Mouse (Mus musculus) intestine, embryonic 16.5 days (tissue): ENCODE results near the gene 4930404H24Rik. TPM values are rescaled to one million over a fixed set of nuclear protein-coding genes. Genes with fewer than 3 reads are reported as not detected.
A peak's percentile ranks its signal among the peaks of the same experiment; 100 is the strongest.

ENCODE experiments used
- ATAC-seq: fragments of 200-750 bp; cut with Nextera tagmentation; 2 replicates; pipeline ENCODE4 v1.8.0; 2017; ENCODE audit warnings: moderate TSS enrichment, moderate library complexity
- H3K27ac ChIP-seq: fragments of 300-500 bp; sonication (generic); 2 replicates; pipeline ENCODE4 v1.5.1; 2014; ENCODE audit warnings: mild to moderate bottlenecking, low read length
- H3K27me3 ChIP-seq: fragments of 300-500 bp; sonication (generic); replicated peaks from 2 replicates; pipeline ENCODE4 v1.6.1; 2014; ENCODE audit warnings: low read length, control low read depth, mixed read lengths; ENCODE audit not compliant: control insufficient read depth, insufficient read depth
- H3K36me3 ChIP-seq: fragments of 300-500 bp; sonication (generic); 2 replicates; pipeline ENCODE4 v1.6.1; 2014; ENCODE audit warnings: low read length, control low read depth; ENCODE audit not compliant: control insufficient read depth, insufficient read depth
- H3K4me1 ChIP-seq: fragments of 300-500 bp; sonication (generic); 2 replicates; pipeline ENCODE4 v1.6.1; 2014; ENCODE audit warnings: low read length, control low read depth, mixed read lengths; ENCODE audit not compliant: control insufficient read depth, insufficient read depth
- H3K4me2 ChIP-seq: fragments of 300-500 bp; sonication (generic); 2 replicates; pipeline ENCODE4 v1.6.1; 2014; ENCODE audit warnings: low read depth, low read length, control low read depth
- H3K4me3 ChIP-seq: fragments of 300-500 bp; sonication (generic); 2 replicates; pipeline ENCODE4 v1.5.1; 2014; ENCODE audit warnings: mild to moderate bottlenecking, low read length
- H3K9ac ChIP-seq: fragments of 300-500 bp; sonication (generic); 2 replicates; pipeline ENCODE4 v1.6.1; 2014; ENCODE audit warnings: low read depth, low read length
- H3K9me3 ChIP-seq: fragments of 300-500 bp; sonication (generic); 2 replicates; pipeline ENCODE4 v1.6.1; 2016; ENCODE audit warnings: low read length, control low read depth; ENCODE audit not compliant: control insufficient read depth
- WGBS: fragments of 180-500 bp; shearing (Covaris S2); extraction: QIAGEN DNeasy Blood & Tissue Kit; methylation state at CpG from one replicate; pipeline ENCODE4 v1.1.7; 2014; 5-methylcytosine and 5-hydroxymethylcytosine counted together
- polyA plus RNA-seq: library from polyadenylated mRNA; unstranded; fragments of >200 nt; fragmentation: Nextera tagmentation; extraction: Ambion mirVana; gene quantifications from 2 replicates; pipeline ENCODE4 v1.2.1, GENCODE M21; 2015

4930404H24Rik gene
- polyA plus RNA-seq, 1 experiment from 2014 or later = not detected

GRCm38 (mm10) chr2:153453961-153454759 lies 38.4 kb upstream of the 4930404H24Rik start:
- Histone ChIP-seq H3K4me1 (peaks cover 27% of the 10 kb centered on the region), H3K27ac (peak overlapping the region; percentile 61), H3K4me2 (no peak overlapping the region), H3K4me3 (no peak overlapping the region), H3K27me3 (no peaks in the 10 kb centered on the region), H3K9ac (no peak overlapping the region), H3K9me3 (no peaks in the 10 kb centered on the region), H3K36me3 (no peaks in the 10 kb centered on the region)
- ATAC-seq = peak; percentile 88
- WGBS = 58% methylated on average over 12 of the region's 12 CpGs

- no peak for ATAC-seq
- H3K27ac ChIP-seq = no peak overlapping the region
- 68% methylated on average over 9 of the region's 9 CpGs for WGBS
- H3K27me3 ChIP-seq = no peaks in the 10 kb centered on the region
- no peak overlapping the region for H3K9ac ChIP-seq
- no peaks in the 10 kb centered on the region for H3K9me3 ChIP-seq
- H3K36me3 ChIP-seq = no peaks in the 10 kb centered on the region
- H3K4me3 ChIP-seq = no peak overlapping the region
- H3K4me2 ChIP-seq = no peak overlapping the region
- peaks cover 27% of the 10 kb centered on the region for H3K4me1 ChIP-seq
These were observed 37.6 kb upstream of the 4930404H24Rik start for GRCm38 (mm10) chr2:153454841-153455506.

GRCm38 (mm10) chr2:153457467-153457866 lies 35.1 kb upstream of the 4930404H24Rik start:
- Histone ChIP-seq H3K9ac (no peak overlapping the region), H3K4me3 (no peak overlapping the region), H3K4me1 (peaks cover 27% of the 10 kb centered on the region), H3K4me2 (no peak overlapping the region), H3K36me3 (no peaks in the 10 kb centered on the region), H3K27me3 (no peaks in the 10 kb centered on the region), H3K9me3 (no peaks in the 10 kb centered on the region), H3K27ac (peak overlapping the region; percentile 43)
- ATAC-seq = no peak
- WGBS = 33% methylated on average over 4 of the region's 4 CpGs

- Histone ChIP-seq H3K36me3 (no peaks in the 10 kb centered on the region), H3K4me1 (peaks cover 27% of the 10 kb centered on the region), H3K9me3 (no peaks in the 10 kb centered on the region), H3K27ac (peak overlapping the region; percentile 43), H3K9ac (peak overlapping the region; percentile 41; the same call in 1 of the 2 replicates), H3K4me2 (no peak overlapping the region), H3K27me3 (no peaks in the 10 kb centered on the region), H3K4me3 (no peak overlapping the region)
- ATAC-seq = 0 out of 2 replicates have a peak, but pooled peaks have one; percentile 19
- WGBS = 40% methylated on average over 3 of the region's 3 CpGs
These were observed 34.6 kb upstream of the 4930404H24Rik start for GRCm38 (mm10) chr2:153458022-153458441.

- Histone ChIP-seq H3K4me3 (no peak overlapping the region), H3K9ac (no peak overlapping the region), H3K36me3 (no peaks in the 10 kb centered on the region), H3K27me3 (no peaks in the 10 kb centered on the region), H3K4me2 (no peak overlapping the region), H3K4me1 (peaks cover 6% of the 10 kb centered on the region; the same call in 1 of the 2 replicates), H3K27ac (no peak overlapping the region), H3K9me3 (no peaks in the 10 kb centered on the region)
- WGBS = 84% methylated on average over 3 of the region's 3 CpGs
- no peak for ATAC-seq
These were observed 29.3 kb upstream of the 4930404H24Rik start for GRCm38 (mm10) chr2:153463257-153463656.

DNA sequence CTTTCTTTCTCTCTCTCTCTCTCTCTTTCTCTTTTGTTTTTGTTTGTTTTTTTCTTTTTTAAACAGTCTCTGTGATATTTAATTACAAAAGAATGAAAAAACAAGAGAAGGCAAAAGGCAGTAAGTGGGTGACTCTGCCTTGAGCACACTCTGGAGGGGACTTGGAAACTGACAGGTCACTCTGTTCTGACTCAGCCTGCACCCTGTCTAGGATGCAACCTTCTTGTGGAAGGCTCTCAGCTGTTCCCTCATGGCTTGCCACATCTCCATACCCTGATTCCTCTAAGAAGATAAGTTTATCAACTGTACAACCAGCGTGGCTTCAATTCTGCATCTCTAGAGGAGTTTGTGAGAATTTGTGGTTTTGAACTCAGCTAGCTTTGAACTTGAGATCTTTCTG lies 25.2 kb upstream of the 4930404H24Rik start:
- Histone ChIP-seq H3K4me1 (peaks cover 7% of the 10 kb centered on the region), H3K4me2 (no peak overlapping the region), H3K4me3 (no peak overlapping the region), H3K27me3 (no peaks in the 10 kb centered on the region), H3K27ac (no peak overlapping the region), H3K36me3 (no peaks in the 10 kb centered on the region), H3K9me3 (no peaks in the 10 kb centered on the region), H3K9ac (no peak overlapping the region)
- 89% methylated on average over 1 of the region's 1 CpGs for WGBS
- ATAC-seq = no peak

GRCm38 (mm10) chr2:153469317-153469716 lies 23.3 kb upstream of the 4930404H24Rik start:
- Histone ChIP-seq H3K9ac (no peak overlapping the region), H3K36me3 (no peaks in the 10 kb centered on the region), H3K4me1 (peaks cover 7% of the 10 kb centered on the region), H3K9me3 (no peaks in the 10 kb centered on the region), H3K27ac (no peak overlapping the region), H3K4me2 (no peak overlapping the region), H3K27me3 (no peaks in the 10 kb centered on the region), H3K4me3 (no peak overlapping the region)
- 39% methylated on average over 2 of the region's 2 CpGs for WGBS
- ATAC-seq = no peak

DNA sequence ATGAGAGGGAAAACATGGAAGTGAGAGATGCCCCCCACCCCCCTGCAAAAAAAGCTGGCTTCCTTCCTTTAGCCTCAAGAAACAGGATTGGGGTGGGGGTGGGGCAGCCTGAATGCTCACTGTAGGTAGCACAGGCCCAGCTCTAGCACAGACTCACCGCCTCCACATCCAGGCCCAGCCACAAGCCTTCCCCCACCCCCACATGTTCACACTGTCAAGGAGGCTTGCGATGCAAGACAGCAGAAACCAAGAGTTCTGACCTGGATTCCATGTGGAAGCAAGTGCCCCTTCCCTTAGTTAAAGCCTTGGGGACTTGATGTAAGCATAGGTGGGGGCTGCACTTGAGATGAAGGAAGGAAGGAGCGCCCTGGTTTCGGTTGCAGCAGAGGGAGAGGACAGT lies 22.8 kb upstream of the 4930404H24Rik start:
- 58% methylated on average over 4 of the region's 4 CpGs for WGBS
- no peaks in the 10 kb centered on the region for H3K36me3 ChIP-seq
- no peaks in the 10 kb centered on the region for H3K27me3 ChIP-seq
- peaks cover 12% of the 10 kb centered on the region for H3K4me1 ChIP-seq
- H3K27ac ChIP-seq = no peak overlapping the region
- H3K4me3 ChIP-seq = no peak overlapping the region
- ATAC-seq = 0 out of 2 replicates have a peak, but pooled peaks have one; percentile 43
- H3K9me3 ChIP-seq = no peaks in the 10 kb centered on the region
- no peak overlapping the region for H3K4me2 ChIP-seq
- H3K9ac ChIP-seq = no peak overlapping the region

DNA sequence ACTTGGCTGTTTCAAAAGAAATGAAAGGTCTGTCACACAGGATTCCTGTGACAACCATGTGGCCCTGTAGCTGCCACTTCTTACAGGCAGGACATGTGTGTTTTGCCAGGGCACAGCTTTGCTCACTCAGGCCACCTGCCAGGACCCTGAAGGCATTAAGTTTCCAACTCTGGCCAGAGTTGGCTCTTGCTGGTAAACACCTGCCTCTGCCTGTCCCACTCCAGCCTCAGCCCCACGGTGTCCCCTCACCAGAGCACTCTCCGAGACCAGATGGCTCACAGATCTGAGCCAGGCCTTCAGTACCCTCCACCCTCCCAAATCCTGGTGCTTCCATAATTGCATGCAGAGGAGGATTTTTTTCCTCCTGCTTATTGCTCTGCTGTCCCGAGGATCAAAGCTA lies 21.6 kb upstream of the 4930404H24Rik start:
- Histone ChIP-seq H3K27me3 (no peaks in the 10 kb centered on the region), H3K27ac (no peak overlapping the region), H3K9ac (no peak overlapping the region), H3K4me1 (peaks cover 24% of the 10 kb centered on the region), H3K9me3 (no peaks in the 10 kb centered on the region), H3K4me3 (no peak overlapping the region), H3K36me3 (no peaks in the 10 kb centered on the region), H3K4me2 (no peak overlapping the region)
- 41% methylated on average over 3 of the region's 3 CpGs for WGBS
- ATAC-seq = no peak
